Mouse (Mus musculus) small intestine, adult 2 months (tissue): Measurements from ENCODE around the gene Ffar1. TPM values are rescaled to one million over a fixed set of nuclear protein-coding genes. Genes with fewer than 3 reads are reported as not detected.

Source experiments
- H3K27ac ChIP-seq: fragments of 200-500 bp; 2 replicates; pipeline ENCODE4 v1.5.1; 2012; ENCODE audit warnings: low read depth, low read length, control low read depth, inconsistent platforms; ENCODE audit not compliant: insufficient read depth
- H3K27me3 ChIP-seq: fragments of 200-500 bp; 2 replicates; pipeline ENCODE4 v1.6.1; 2012; ENCODE audit warnings: mild to moderate bottlenecking, moderate library complexity, low read length, inconsistent platforms; ENCODE audit not compliant: control insufficient read depth, insufficient read depth
- H3K36me3 ChIP-seq: fragments of 200-500 bp; 2 replicates; pipeline ENCODE4 v1.6.1; 2012; ENCODE audit warnings: mild to moderate bottlenecking, low read length, control low read depth, inconsistent platforms; ENCODE audit not compliant: control insufficient read depth, insufficient read depth
- H3K4me1 ChIP-seq: fragments of 200-500 bp; 2 replicates; pipeline ENCODE4 v1.6.1; 2012; ENCODE audit warnings: low read length, inconsistent platforms, mixed read lengths; ENCODE audit not compliant: control insufficient read depth, insufficient read depth, insufficient read length
- H3K4me3 ChIP-seq: fragments of 200-500 bp; 2 replicates; pipeline ENCODE4 v1.5.1; 2012; ENCODE audit warnings: low read depth, mild to moderate bottlenecking, control low read depth, inconsistent platforms, low read length, moderate library complexity
- CTCF ChIP-seq: fragments of 200-500 bp; IDR thresholded peaks from 2 replicates; pipeline ENCODE4 v1.5.1; 2012; ENCODE audit warnings: low read depth, mild to moderate bottlenecking, control low read depth, inconsistent platforms, low read length, moderate library complexity, mixed read lengths; ENCODE audit not compliant: insufficient replicate concordance, insufficient read length; ENCODE audit errors: extremely low read depth
- POLR2A ChIP-seq: fragments of 200-500 bp; IDR thresholded peaks from 2 replicates; pipeline ENCODE4 v1.6.1; 2012; ENCODE audit warnings: low read depth, mild to moderate bottlenecking, control low read depth, inconsistent platforms, low read length, moderate library complexity
- WGBS: fragments of 180-500 bp; shearing (Covaris S2); methylation state at CpG from one replicate; pipeline ENCODE4 v1.1.7; 2018; 5-methylcytosine and 5-hydroxymethylcytosine counted together
- polyA plus RNA-seq: library from polyadenylated mRNA; depleted of rRNA; stranded (reverse); fragments of >200 nt; gene quantifications from 2 replicates; pipeline ENCODE4 v1.2.3, GENCODE M21; 2012

The Ffar1 gene
- polyA plus RNA-seq, 1 experiment = 2.2 TPM

DNA sequence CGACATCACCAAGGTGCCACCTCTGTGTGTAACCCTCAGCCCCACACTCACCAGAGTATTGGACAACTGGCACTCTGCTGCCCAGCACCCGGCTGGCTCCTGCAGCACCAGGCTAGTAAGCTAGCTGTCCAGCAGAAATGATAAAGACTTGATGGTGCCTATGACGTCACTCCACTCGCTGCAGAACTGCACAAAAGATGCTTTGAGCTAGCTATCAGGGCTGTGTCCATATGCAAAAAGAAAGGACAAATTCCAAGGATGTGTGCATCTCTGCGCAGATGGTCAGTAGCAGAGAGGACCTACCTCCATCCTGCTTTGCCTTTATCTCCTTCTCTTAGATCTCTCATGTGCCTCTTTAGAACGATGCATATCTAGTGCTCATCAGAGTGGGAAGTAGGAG, 5.3 kb downstream of the Ffar1 start, which contains the start of gene Ffar3:
Gene Ffar3 (minus strand): TSS at position 101 of the 400 bp plus-strand sequence.
- TF ChIP-seq CTCF (no peak), POLR2A (no peak)
- H3K27me3 ChIP-seq = no peaks in the 10 kb centered on the region
- WGBS = 53% methylated on average over 6 of the region's 6 CpGs
- no peaks in the 10 kb centered on the region; the same call in 1 of the 2 replicates for H3K4me1 ChIP-seq
- H3K36me3 ChIP-seq = no peaks in the 10 kb centered on the region
- no peak within 1 kb of the TSS for H3K4me3 ChIP-seq
- H3K27ac ChIP-seq = no peak within 1 kb of the TSS

DNA sequence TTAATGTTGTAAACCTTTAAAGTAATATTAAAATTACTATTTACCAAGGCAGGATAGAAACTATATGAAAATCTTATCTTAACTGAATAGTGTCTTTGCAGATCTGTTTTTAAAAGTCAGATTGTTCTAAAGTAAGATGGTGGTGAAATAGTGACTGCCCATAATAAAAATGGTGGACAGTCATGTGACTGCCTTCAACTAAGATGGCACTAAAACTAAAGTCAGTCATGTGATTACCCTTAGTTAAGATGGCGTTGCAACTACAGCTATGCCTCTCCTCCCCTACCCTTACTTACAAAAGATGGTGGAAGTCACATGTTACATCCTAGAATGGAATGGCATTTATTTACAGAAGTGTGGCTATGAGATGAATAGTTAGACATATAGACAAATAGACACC, 9.9 kb downstream of the Ffar1 start:
- H3K4me1 ChIP-seq = no peaks in the 10 kb centered on the region; the same call in 1 of the 2 replicates
- H3K27ac ChIP-seq = no peak overlapping the region
- TF ChIP-seq POLR2A (no peak), CTCF (no peak)
- WGBS = 90% methylated on average over 1 of the region's 1 CpGs
- no peaks in the 10 kb centered on the region for H3K36me3 ChIP-seq
- no peak overlapping the region for H3K4me3 ChIP-seq
- H3K27me3 ChIP-seq = no peaks in the 10 kb centered on the region

DNA sequence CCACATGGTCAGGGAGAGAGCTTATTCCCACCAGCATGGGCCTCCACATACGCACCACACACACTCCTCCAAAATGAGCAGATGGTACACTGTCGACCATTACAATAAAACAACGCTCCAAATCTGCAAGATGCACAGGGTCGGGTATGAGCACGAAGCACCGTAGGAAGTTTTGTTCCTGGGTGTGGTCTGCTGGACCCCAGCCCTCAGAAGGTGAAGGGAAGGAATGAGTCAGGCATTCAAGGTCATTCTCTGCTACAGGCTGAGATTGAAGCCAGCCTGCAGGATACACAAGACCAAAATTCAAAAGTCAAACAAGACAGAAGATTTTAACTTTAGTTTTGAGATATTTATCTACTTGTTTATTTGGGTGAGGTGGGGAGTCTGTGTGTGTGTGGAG, 13.4 kb downstream of the Ffar1 start:
- Histone ChIP-seq H3K4me3 (no peak overlapping the region), H3K27me3 (no peaks in the 10 kb centered on the region), H3K36me3 (no peaks in the 10 kb centered on the region), H3K27ac (no peak overlapping the region), H3K4me1 (peaks cover 2% of the 10 kb centered on the region; the same call in 1 of the 2 replicates)
- no peak for TF ChIP-seq POLR2A
- no peak for TF ChIP-seq CTCF
- WGBS = 84% methylated on average over 6 of the region's 6 CpGs

DNA sequence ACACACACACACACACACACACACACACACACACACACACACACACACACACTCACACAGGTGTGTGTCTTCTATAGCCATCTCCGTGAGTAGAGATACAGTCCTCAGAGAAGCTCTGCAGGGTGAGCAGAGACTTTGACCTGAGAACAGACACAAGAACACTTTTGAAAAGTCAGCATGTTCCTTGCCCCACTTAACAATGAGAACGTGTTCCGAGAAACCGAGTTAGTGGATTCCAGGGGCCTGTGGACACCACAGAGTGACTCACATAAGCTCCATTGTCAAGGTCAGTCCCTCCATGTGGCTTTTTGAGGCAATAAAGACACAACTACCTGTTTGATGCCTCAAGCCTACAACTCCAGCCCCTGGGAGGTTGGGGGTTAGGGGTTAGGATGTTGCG, 14.0 kb downstream of the Ffar1 start:
- H3K36me3 ChIP-seq = no peaks in the 10 kb centered on the region
- no peak overlapping the region for H3K27ac ChIP-seq
- H3K4me1 ChIP-seq = peaks cover 2% of the 10 kb centered on the region; the same call in 1 of the 2 replicates
- 44% methylated on average over 5 of the region's 5 CpGs for WGBS
- H3K27me3 ChIP-seq = no peaks in the 10 kb centered on the region
- TF ChIP-seq CTCF (no peak), POLR2A (no peak)
- no peak overlapping the region for H3K4me3 ChIP-seq

DNA sequence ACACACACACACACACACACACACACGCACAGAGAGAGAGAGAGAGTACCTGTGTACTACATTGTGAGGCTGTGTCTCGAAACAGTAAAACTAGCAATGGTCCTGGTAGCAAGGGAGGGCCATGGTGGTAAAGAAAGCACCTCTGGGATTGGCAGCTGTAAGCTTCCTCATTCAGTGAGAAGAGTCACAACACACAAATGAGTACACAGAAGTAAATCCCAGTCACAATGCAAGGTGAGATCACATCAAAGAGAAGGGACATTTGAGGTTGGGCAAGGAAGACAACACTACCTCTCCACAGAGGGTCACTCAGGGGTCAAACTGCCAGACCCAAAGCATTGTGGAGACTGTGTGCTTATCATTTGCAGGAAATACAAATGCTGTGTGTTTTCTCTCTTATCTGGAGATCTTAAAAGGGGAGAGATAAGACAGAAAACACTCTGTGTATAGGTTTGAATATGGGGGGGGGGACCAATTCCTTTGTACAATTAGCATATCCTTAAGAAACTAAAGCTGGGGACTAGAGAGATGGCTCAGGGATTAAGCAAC, 14.8 kb downstream of the Ffar1 start:
- 53% methylated on average over 2 of the region's 2 CpGs for WGBS
- H3K27ac ChIP-seq = no peak overlapping the region
- no peak for TF ChIP-seq CTCF
- no peak for TF ChIP-seq POLR2A

DNA sequence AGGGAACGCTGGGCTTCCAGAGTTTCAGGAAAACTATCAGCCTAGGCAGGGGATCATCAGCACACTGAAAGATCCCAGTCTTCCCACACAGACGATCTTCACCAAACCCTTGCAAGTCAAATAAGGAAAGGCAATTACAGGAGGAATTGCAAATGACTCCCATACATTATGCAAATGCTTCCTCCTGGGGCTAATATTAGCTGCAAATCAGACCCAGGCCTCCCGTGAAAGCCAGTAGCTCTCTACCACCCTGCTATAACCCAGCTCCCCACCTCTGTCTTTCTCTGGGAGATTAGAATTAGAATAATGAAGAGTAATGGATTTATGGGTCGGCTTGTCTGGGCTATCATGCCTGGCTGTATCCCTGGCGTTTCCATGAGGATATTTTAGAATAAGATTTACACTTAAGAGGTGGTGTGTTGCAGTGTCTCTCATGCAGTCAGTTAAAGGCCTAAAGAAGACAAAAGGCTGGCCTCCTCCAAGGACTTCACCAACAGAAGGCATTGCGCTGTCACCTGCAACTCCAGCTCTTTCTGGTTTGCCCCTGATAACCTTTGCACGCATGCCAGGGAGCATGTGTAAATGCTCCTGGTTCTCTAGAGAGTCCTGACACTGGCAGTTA, 16.6 kb downstream of the Ffar1 start:
- Histone ChIP-seq H3K27ac (no peak overlapping the region), H3K36me3 (no peaks in the 10 kb centered on the region), H3K4me3 (no peak overlapping the region), H3K27me3 (no peaks in the 10 kb centered on the region), H3K4me1 (peaks cover 21% of the 10 kb centered on the region)
- 55% methylated on average over 7 of the region's 7 CpGs for WGBS
- TF ChIP-seq POLR2A (no peak), CTCF (no peak)

More for the DNA sequence above, 14.8 kb downstream of the Ffar1 start:
- no peaks in the 10 kb centered on the region for H3K36me3 ChIP-seq
- H3K4me1 ChIP-seq = peaks cover 6% of the 10 kb centered on the region
- no peaks in the 10 kb centered on the region for H3K27me3 ChIP-seq
- no peak overlapping the region for H3K4me3 ChIP-seq

DNA sequence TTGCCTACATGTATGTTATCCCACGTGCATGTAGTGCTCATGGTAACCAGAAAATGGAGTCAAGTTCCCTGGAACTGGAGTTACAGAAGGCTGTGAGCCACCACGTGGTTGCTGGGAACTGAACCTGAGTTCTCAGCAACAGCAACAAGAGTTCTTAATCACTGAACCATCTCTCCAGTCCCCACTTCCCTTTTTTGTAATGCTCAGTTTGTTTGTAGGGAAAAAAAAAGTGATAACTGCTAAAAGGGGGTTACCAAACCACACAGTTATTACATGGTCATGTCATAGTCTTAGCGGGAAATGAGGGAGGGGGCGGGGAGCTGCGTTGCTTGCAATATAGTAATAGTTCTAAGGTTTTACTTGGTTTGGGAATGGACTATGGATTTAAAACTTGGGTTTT, 19.3 kb downstream of the Ffar1 start:
- H3K4me1 ChIP-seq = peaks cover 21% of the 10 kb centered on the region
- no peaks in the 10 kb centered on the region for H3K27me3 ChIP-seq
- H3K36me3 ChIP-seq = no peaks in the 10 kb centered on the region
- H3K4me3 ChIP-seq = no peak overlapping the region
- H3K27ac ChIP-seq = no peak overlapping the region; the same call in 1 of the 2 replicates
- WGBS = 73% methylated on average over 5 of the region's 5 CpGs
- TF ChIP-seq POLR2A (no peak), CTCF (no peak)
